20 mouse cellular contexts compared by ENCODE assay signal in genomic region chr7:72774771-72775119, GRCm38 (mm10).
DNase-seq lines count a peak whose midpoint lies in the region; ATAC-seq and TF ChIP-seq lines count a peak whose summit lies in the region.
"Had no signal": no experiment of that assay in that cellular context is flagged by ENCODE, and none has a peak within 500 bp of the region (broad histone marks: within the 10 kb centered on the region; RNA-seq: fewer than 3 reads in every experiment).

No protein-coding gene starts in this region.

- TF ChIP-seq CTCF in intestine, postnatal 0 days (IDR thresholded peaks at IDR 0.05; ENCODE audit: low read depth) = no peak

- peaks cover 18% of the 10 kb centered on the region for H3K4me1 ChIP-seq in forebrain, embryonic 12.5 days
- no peaks in the 10 kb centered on the region for H3K4me1 ChIP-seq in forebrain, embryonic 11.5 days (replicated peaks; ENCODE audit: control insufficient read depth, insufficient read depth, low read length)
- no peaks in the 10 kb centered on the region for H3K4me1 ChIP-seq in hindbrain, embryonic 11.5 days (replicated peaks; ENCODE audit: control insufficient read depth, insufficient read depth, low read length)
- peaks cover 21% of the 10 kb centered on the region for H3K4me1 ChIP-seq in midbrain, embryonic 12.5 days
- H3K4me1 ChIP-seq in neural tube, embryonic 14.5 days (ENCODE audit: control insufficient read depth, insufficient read depth, low read length) = 0 out of 2 replicates have a peak, but pooled peaks cover 8% of the 10 kb centered on the region
- H3K4me1 ChIP-seq in intestine, postnatal 0 days (replicated peaks; ENCODE audit: control insufficient read depth, insufficient read depth, low read length) = no peaks in the 10 kb centered on the region
- H3K4me1 ChIP-seq: heart, embryonic 12.5 days; limb, embryonic 12.5 days; liver, embryonic 12.5 days; megakaryocyte, embryonic 14.5 days had no signal

- no peak overlapping the region for H3K9ac ChIP-seq in forebrain, embryonic 12.5 days
- no peak overlapping the region for H3K9ac ChIP-seq in forebrain, embryonic 11.5 days (ENCODE audit: low read length)
- H3K9ac ChIP-seq in hindbrain, embryonic 11.5 days (ENCODE audit: low read depth, low read length) = no peak overlapping the region
- no peak overlapping the region for H3K9ac ChIP-seq in midbrain, embryonic 12.5 days (replicated peaks)
- H3K9ac ChIP-seq in neural tube, embryonic 14.5 days (replicated peaks; ENCODE audit: low read depth, low read length) = no peak overlapping the region
- no peak overlapping the region for H3K9ac ChIP-seq in intestine, postnatal 0 days (ENCODE audit: low read depth, low read length)
- H3K9ac ChIP-seq: heart, embryonic 12.5 days; limb, embryonic 12.5 days; liver, embryonic 12.5 days had no signal

- H3K9me3 ChIP-seq in forebrain, embryonic 12.5 days = no peaks in the 10 kb centered on the region
- no peaks in the 10 kb centered on the region for H3K9me3 ChIP-seq in forebrain, embryonic 11.5 days (ENCODE audit: control insufficient read depth, low read length)
- H3K9me3 ChIP-seq in hindbrain, embryonic 11.5 days (ENCODE audit: control insufficient read depth, low read length) = no peaks in the 10 kb centered on the region
- 0 out of 2 replicates have a peak, but pooled peaks cover 4% of the 10 kb centered on the region for H3K9me3 ChIP-seq in midbrain, embryonic 12.5 days
- no peaks in the 10 kb centered on the region for H3K9me3 ChIP-seq in neural tube, embryonic 14.5 days (ENCODE audit: control insufficient read depth, low read length)
- no peaks in the 10 kb centered on the region for H3K9me3 ChIP-seq in intestine, postnatal 0 days (ENCODE audit: control insufficient read depth)
- H3K9me3 ChIP-seq: heart, embryonic 12.5 days; limb, embryonic 12.5 days; liver, embryonic 12.5 days had no signal

- no peak for DNase-seq in forebrain, embryonic 11.5 days (ENCODE audit: low spot score)
- no peak for DNase-seq in hindbrain, embryonic 11.5 days (ENCODE audit: low spot score)
- no peak for DNase-seq in kidney, postnatal 10 days
- DNase-seq: adrenal gland, postnatal 10 days; cerebellum, postnatal 14 days; heart, postnatal 14 days; lung, adult 2 months; thymus, postnatal 36 days had no signal

- no peaks in the 10 kb centered on the region for H3K36me3 ChIP-seq in forebrain, embryonic 12.5 days (replicated peaks)
- no peaks in the 10 kb centered on the region for H3K36me3 ChIP-seq in forebrain, embryonic 11.5 days (ENCODE audit: control insufficient read depth, insufficient read depth, low read length)
- H3K36me3 ChIP-seq in hindbrain, embryonic 11.5 days (ENCODE audit: control insufficient read depth, insufficient read depth, low read length) = no peaks in the 10 kb centered on the region
- no peaks in the 10 kb centered on the region for H3K36me3 ChIP-seq in midbrain, embryonic 12.5 days
- H3K36me3 ChIP-seq in neural tube, embryonic 14.5 days (ENCODE audit: control insufficient read depth, insufficient read depth, low read length) = no peaks in the 10 kb centered on the region
- no peaks in the 10 kb centered on the region for H3K36me3 ChIP-seq in intestine, postnatal 0 days (ENCODE audit: control insufficient read depth, insufficient read depth)
- H3K36me3 ChIP-seq: heart, embryonic 12.5 days; limb, embryonic 12.5 days; liver, embryonic 12.5 days had no signal

- H3K4me2 ChIP-seq in forebrain, embryonic 12.5 days = no peak overlapping the region
- no peak overlapping the region for H3K4me2 ChIP-seq in forebrain, embryonic 11.5 days (ENCODE audit: low read depth, low read length, severe bottlenecking)
- no peak overlapping the region for H3K4me2 ChIP-seq in hindbrain, embryonic 11.5 days (replicated peaks; ENCODE audit: low read depth, low read length)
- no peak overlapping the region for H3K4me2 ChIP-seq in midbrain, embryonic 12.5 days (replicated peaks)
- H3K4me2 ChIP-seq in neural tube, embryonic 14.5 days (ENCODE audit: low read depth, low read length) = no peak overlapping the region
- H3K4me2 ChIP-seq in intestine, postnatal 0 days (replicated peaks; ENCODE audit: low read depth) = no peak overlapping the region
- H3K4me2 ChIP-seq: heart, embryonic 12.5 days; limb, embryonic 12.5 days; liver, embryonic 12.5 days had no signal

- 0 out of 2 replicates have a peak, but pooled peaks have one; percentile 9 for ATAC-seq in forebrain, embryonic 12.5 days (ENCODE audit: low FRiP score)
- no peak; the same call in 1 of the 2 replicates for ATAC-seq in forebrain, embryonic 11.5 days (replicated peaks; ENCODE audit: low FRiP score)
- no peak for ATAC-seq in hindbrain, embryonic 11.5 days (ENCODE audit: low FRiP score)
- ATAC-seq in midbrain, embryonic 12.5 days (ENCODE audit: low FRiP score, low read depth) = no peak
- ATAC-seq in neural tube, embryonic 14.5 days (ENCODE audit: low read depth) = no peak; the same call in 1 of the 2 replicates
- ATAC-seq in intestine, postnatal 0 days = no peak
- ATAC-seq in inflammation-experienced regulatory T-cells, adult 6 months = no peak
- ATAC-seq: activated CD4-positive, CD25-positive, alpha-beta regulatory T cell, adult 4 months; CD4-positive, CD25-positive, alpha-beta regulatory T cell, adult 4 months; liver, embryonic 12.5 days had no signal

- no peaks in the 10 kb centered on the region for H3K27me3 ChIP-seq in forebrain, embryonic 12.5 days
- no peaks in the 10 kb centered on the region for H3K27me3 ChIP-seq in forebrain, embryonic 11.5 days (ENCODE audit: control insufficient read depth, insufficient read depth, low read length)
- H3K27me3 ChIP-seq in hindbrain, embryonic 11.5 days (ENCODE audit: control insufficient read depth, insufficient read depth, low read length) = no peaks in the 10 kb centered on the region
- H3K27me3 ChIP-seq in midbrain, embryonic 12.5 days = no peaks in the 10 kb centered on the region
- no peaks in the 10 kb centered on the region for H3K27me3 ChIP-seq in neural tube, embryonic 14.5 days (ENCODE audit: control insufficient read depth, insufficient read depth, low read length)
- no peaks in the 10 kb centered on the region for H3K27me3 ChIP-seq in intestine, postnatal 0 days (replicated peaks; ENCODE audit: control insufficient read depth, insufficient read depth, low read length)
- H3K27me3 ChIP-seq: heart, embryonic 12.5 days; limb, embryonic 12.5 days; liver, embryonic 12.5 days; megakaryocyte, embryonic 14.5 days had no signal

- no peak overlapping the region for H3K4me3 ChIP-seq in forebrain, embryonic 12.5 days (replicated peaks)
- H3K4me3 ChIP-seq in forebrain, embryonic 11.5 days (ENCODE audit: low read depth, low read length) = no peak overlapping the region
- H3K4me3 ChIP-seq in hindbrain, embryonic 11.5 days (ENCODE audit: low read depth, low read length) = no peak overlapping the region
- no peak overlapping the region for H3K4me3 ChIP-seq in midbrain, embryonic 12.5 days
- H3K4me3 ChIP-seq in neural tube, embryonic 14.5 days (ENCODE audit: low read depth, low read length) = no peak overlapping the region
- H3K4me3 ChIP-seq in intestine, postnatal 0 days (ENCODE audit: low read depth, low read length) = no peak overlapping the region
- H3K4me3 ChIP-seq: heart, embryonic 12.5 days; limb, embryonic 12.5 days; liver, embryonic 12.5 days; megakaryocyte, embryonic 14.5 days; myocyte had no signal

- 34% methylated on average over 3 of the region's 3 CpGs for WGBS in forebrain, embryonic 12.5 days
- 52% methylated on average over 3 of the region's 3 CpGs for WGBS in forebrain, embryonic 11.5 days
- 41% methylated on average over 3 of the region's 3 CpGs for WGBS in hindbrain, embryonic 11.5 days
- 38% methylated on average over 3 of the region's 3 CpGs for WGBS in midbrain, embryonic 12.5 days
- WGBS in neural tube, embryonic 14.5 days = 36% methylated on average over 3 of the region's 3 CpGs
- 29% methylated on average over 3 of the region's 3 CpGs for WGBS in intestine, postnatal 0 days

- H3K27ac ChIP-seq in forebrain, embryonic 12.5 days = peak overlapping the region; percentile 78
- no peak overlapping the region for H3K27ac ChIP-seq in forebrain, embryonic 11.5 days (ENCODE audit: low read depth, low read length)
- peak overlapping the region; percentile 79 for H3K27ac ChIP-seq in hindbrain, embryonic 11.5 days (ENCODE audit: low read depth, low read length)
- peak overlapping the region; percentile 85 for H3K27ac ChIP-seq in midbrain, embryonic 12.5 days (replicated peaks)
- peak overlapping the region; percentile 45; the same call in 1 of the 2 replicates for H3K27ac ChIP-seq in neural tube, embryonic 14.5 days (ENCODE audit: low read depth, low read length)
- no peak overlapping the region for H3K27ac ChIP-seq in intestine, postnatal 0 days (ENCODE audit: low read depth, low read length)
- H3K27ac ChIP-seq: limb, embryonic 12.5 days; liver, embryonic 12.5 days had no signal

Comparison
In these comparisons a context has a peak if more than half of its experiments do, and no peak if none do; other contexts are left out.
1. H3K27ac ChIP-seq: peak in forebrain, embryonic 12.5 days (single experiment), hindbrain, embryonic 11.5 days (single experiment), midbrain, embryonic 12.5 days (single experiment) and neural tube, embryonic 14.5 days (single experiment); none in forebrain, embryonic 11.5 days (single experiment) and intestine, postnatal 0 days (single experiment).